Mouse (Mus musculus) forebrain, embryonic 16.5 days (tissue): Measurements from ENCODE around the gene Ppm1b. TPM values are rescaled to one million over a fixed set of nuclear protein-coding genes. Genes with fewer than 3 reads are reported as not detected.

Experiments
- ATAC-seq: fragments of 200-750 bp; cut with Nextera tagmentation; 2 replicates; pipeline ENCODE4 v1.8.0; 2017; ENCODE audit warnings: mild to moderate bottlenecking, moderate library complexity
- H3K27ac ChIP-seq: fragments of 300-500 bp; sonication (generic); 2 replicates; pipeline ENCODE4 v1.5.1; 2014; ENCODE audit warnings: low read length, control low read depth
- H3K27me3 ChIP-seq: fragments of 300-500 bp; sonication (generic); replicated peaks from 2 replicates; pipeline ENCODE4 v1.6.1; 2014; ENCODE audit warnings: low read length; ENCODE audit not compliant: control insufficient read depth, insufficient read depth
- H3K36me3 ChIP-seq: fragments of 300-500 bp; sonication (generic); 2 replicates; pipeline ENCODE4 v1.6.1; 2014; ENCODE audit not compliant: control insufficient read depth, insufficient read depth
- H3K4me1 ChIP-seq: fragments of 300-500 bp; sonication (generic); replicated peaks from 2 replicates; pipeline ENCODE4 v1.6.1; 2014; ENCODE audit warnings: low read length; ENCODE audit not compliant: control insufficient read depth, insufficient read depth
- H3K4me2 ChIP-seq: fragments of 300-500 bp; sonication (generic); 2 replicates; pipeline ENCODE4 v1.6.1; 2014; ENCODE audit warnings: mild to moderate bottlenecking, low read length, control low read depth
- H3K4me3 ChIP-seq: fragments of 300-500 bp; sonication (generic); replicated peaks from 2 replicates; pipeline ENCODE4 v1.5.1; 2014; ENCODE audit warnings: mild to moderate bottlenecking, low read length, control low read depth
- H3K9ac ChIP-seq: fragments of 300-500 bp; sonication (generic); replicated peaks from 2 replicates; pipeline ENCODE4 v1.6.1; 2014; ENCODE audit warnings: low read depth, low read length, control low read depth
- H3K9me3 ChIP-seq: fragments of 300-500 bp; sonication (generic); 2 replicates; pipeline ENCODE4 v1.6.1; 2016; ENCODE audit warnings: low read length; ENCODE audit not compliant: control insufficient read depth
- WGBS: fragments of 180-500 bp; shearing (Covaris S2); extraction: QIAGEN DNeasy Blood & Tissue Kit; methylation state at CpG from one replicate; pipeline ENCODE4 v1.1.7; 2014; 5-methylcytosine and 5-hydroxymethylcytosine counted together
- polyA plus RNA-seq: library from polyadenylated mRNA; unstranded; fragments of >200 nt; fragmentation: Nextera tagmentation; extraction: Ambion mirVana; gene quantifications from 2 replicates; pipeline ENCODE4 v1.2.1, GENCODE M21; 2015

Ppm1b gene
- polyA plus RNA-seq, 1 experiment from 2014 or later: 85.5 TPM

DNA sequence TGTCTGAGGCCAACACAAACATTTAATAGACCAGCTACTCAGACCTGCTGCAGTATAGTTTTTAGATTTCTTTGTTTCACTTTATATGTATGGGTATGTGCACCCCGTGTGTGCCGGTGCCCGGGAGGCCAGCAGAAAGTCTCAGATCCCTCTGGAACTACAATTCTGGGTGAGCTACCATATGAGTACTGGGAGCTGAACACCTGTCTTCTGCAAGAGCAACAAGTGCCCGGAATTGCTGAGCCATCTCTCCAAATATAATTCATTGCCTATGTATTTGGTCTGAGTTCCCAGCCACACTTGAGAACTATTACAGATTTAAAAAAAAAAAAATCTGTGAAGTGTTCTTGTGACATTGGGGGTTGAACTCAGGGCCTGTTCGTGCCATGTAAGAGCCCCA, 19.7 kb upstream of the Ppm1b start:
- ATAC-seq: no peak

DNA sequence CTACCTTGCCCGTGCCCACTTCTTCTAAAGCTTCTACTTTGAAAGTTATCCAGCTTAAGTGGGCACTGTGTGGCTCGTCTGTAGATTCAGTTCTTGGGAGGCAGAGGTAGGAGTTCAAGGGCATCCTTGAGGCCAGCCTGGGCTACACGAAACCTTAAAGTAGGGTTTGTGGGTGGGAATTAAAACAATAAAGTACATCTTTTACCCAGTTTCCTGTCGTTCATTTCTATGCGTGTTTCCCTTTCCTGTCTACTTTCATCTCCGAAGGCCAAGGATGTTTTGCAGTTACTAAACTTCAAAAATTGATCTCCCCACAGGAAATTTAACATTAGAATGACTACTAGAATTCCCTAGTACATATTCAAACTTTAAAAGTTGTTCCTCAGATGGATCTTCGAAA, 19.3 kb upstream of the Ppm1b start:
- H3K4me3 ChIP-seq: no peak overlapping the region
- 0 out of 2 replicates have a peak, but pooled peaks cover under 1% of the 10 kb centered on the region for H3K9me3 ChIP-seq
- no peaks in the 10 kb centered on the region for H3K4me1 ChIP-seq
- H3K9ac ChIP-seq: no peak overlapping the region
- no peaks in the 10 kb centered on the region for H3K36me3 ChIP-seq
- no peak overlapping the region for H3K4me2 ChIP-seq
- no peaks in the 10 kb centered on the region for H3K27me3 ChIP-seq
- WGBS: 89% methylated on average over 7 of the region's 7 CpGs
- H3K27ac ChIP-seq: no peak overlapping the region
- ATAC-seq: no peak

More for the DNA sequence above, 19.7 kb upstream of the Ppm1b start:
- Histone ChIP-seq H3K36me3 (no peaks in the 10 kb centered on the region), H3K4me2 (no peak overlapping the region), H3K27ac (no peak overlapping the region), H3K27me3 (no peaks in the 10 kb centered on the region), H3K4me1 (no peaks in the 10 kb centered on the region), H3K9ac (no peak overlapping the region), H3K4me3 (no peak overlapping the region), H3K9me3 (peaks cover 3% of the 10 kb centered on the region; the same call in 1 of the 2 replicates)
- WGBS: 89% methylated on average over 5 of the region's 5 CpGs

DNA sequence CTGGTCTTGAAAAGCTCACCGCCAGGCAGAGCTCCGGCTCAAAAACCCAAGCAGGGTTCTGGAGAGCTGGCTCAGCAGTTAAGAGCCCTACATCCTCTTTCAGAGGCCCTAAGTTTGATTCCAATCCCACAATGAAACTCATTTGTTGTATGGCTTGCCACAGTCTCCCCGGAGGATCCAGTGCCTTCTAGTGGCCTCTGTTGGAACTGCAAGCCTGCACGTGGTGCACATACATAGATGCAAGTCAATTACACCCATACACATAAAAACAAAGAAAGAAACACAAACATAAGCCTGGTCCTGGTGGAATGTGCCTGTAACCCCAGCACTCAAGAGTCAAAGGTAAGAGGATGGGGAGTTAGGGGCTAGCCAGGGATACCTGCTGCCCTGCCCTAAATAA, 18.3 kb upstream of the Ppm1b start:
- H3K27ac ChIP-seq: no peak overlapping the region
- H3K36me3 ChIP-seq: no peaks in the 10 kb centered on the region
- no peak for ATAC-seq
- H3K4me3 ChIP-seq: no peak overlapping the region
- no peaks in the 10 kb centered on the region for H3K4me1 ChIP-seq
- 96% methylated on average over 4 of the region's 4 CpGs for WGBS
- H3K9me3 ChIP-seq: no peaks in the 10 kb centered on the region
- H3K4me2 ChIP-seq: no peak overlapping the region
- no peak overlapping the region for H3K9ac ChIP-seq
- no peaks in the 10 kb centered on the region for H3K27me3 ChIP-seq

DNA sequence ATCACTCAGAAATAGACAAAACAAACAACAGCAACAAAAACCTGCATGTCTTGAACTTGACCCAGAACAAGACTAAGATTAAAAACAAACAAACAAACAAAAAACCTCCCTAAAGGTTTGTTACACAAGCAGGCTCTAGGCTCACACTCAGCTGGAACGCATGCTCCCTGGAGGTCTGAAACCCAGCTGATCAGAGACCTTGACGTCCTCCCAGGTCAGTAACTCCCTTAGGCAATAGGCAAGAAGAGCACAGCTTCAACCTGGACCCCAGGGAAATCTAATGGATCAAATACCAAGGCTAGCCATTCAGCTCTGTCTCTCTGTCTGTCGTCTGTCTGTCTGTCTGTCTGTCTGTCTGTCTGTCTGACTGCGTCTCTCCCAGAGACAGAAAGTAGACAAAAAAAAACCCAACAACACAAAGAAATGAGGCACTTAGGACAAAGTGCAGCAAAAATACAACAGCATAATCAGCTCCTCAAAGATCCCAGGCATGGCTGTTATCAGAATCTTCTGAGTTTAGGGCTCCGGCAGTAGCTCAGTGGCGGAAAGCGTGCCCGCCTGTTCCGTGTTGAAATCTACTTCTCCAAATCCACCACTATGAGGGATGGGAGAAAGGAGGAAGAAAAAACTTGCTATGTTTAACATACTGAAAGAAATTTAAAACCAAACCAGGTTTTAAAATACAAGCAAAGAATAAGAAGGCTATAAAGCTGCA, 16.4 kb upstream of the Ppm1b start:
- H3K36me3 ChIP-seq: no peaks in the 10 kb centered on the region
- H3K27me3 ChIP-seq: no peaks in the 10 kb centered on the region
- H3K4me3 ChIP-seq: no peak overlapping the region
- no peak overlapping the region for H3K4me2 ChIP-seq
- 86% methylated on average over 9 of the region's 9 CpGs for WGBS
- H3K4me1 ChIP-seq: no peaks in the 10 kb centered on the region
- H3K27ac ChIP-seq: no peak overlapping the region
- no peaks in the 10 kb centered on the region for H3K9me3 ChIP-seq
- no peak for ATAC-seq
- no peak overlapping the region for H3K9ac ChIP-seq

DNA sequence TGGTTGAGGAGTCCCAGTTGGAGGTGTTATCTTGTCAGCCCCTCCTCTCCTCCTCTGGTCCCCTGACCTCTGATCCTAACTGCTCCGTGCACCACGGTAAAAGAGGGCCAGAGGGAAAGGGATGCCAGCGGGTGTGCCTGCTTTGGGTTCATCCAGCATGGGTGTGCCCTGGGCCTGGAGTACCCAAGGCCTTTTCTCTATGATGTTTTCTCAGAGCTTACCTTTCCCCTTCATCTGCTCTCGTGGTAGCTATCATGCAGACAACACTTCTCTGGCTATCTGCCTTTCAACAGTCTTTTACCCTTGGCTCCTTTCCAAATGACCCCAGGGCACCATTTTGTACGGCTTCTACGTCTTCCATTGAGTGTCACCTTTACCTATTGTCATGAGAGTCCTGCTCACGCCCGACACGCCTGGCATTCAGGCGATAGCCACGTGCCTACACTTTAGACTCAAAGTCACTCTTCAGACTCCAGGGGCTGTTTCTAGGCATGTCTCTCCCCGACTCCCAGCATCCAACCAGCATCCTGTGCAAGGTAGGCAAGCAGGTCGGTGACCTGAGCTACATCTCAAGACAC, 15.2 kb upstream of the Ppm1b start:
- Histone ChIP-seq H3K9me3 (no peaks in the 10 kb centered on the region), H3K9ac (no peak overlapping the region), H3K36me3 (no peaks in the 10 kb centered on the region), H3K4me2 (no peak overlapping the region), H3K27me3 (no peaks in the 10 kb centered on the region), H3K4me1 (no peaks in the 10 kb centered on the region), H3K27ac (no peak overlapping the region), H3K4me3 (no peak overlapping the region)
- WGBS: 90% methylated on average over 13 of the region's 13 CpGs
- ATAC-seq: no peak

DNA sequence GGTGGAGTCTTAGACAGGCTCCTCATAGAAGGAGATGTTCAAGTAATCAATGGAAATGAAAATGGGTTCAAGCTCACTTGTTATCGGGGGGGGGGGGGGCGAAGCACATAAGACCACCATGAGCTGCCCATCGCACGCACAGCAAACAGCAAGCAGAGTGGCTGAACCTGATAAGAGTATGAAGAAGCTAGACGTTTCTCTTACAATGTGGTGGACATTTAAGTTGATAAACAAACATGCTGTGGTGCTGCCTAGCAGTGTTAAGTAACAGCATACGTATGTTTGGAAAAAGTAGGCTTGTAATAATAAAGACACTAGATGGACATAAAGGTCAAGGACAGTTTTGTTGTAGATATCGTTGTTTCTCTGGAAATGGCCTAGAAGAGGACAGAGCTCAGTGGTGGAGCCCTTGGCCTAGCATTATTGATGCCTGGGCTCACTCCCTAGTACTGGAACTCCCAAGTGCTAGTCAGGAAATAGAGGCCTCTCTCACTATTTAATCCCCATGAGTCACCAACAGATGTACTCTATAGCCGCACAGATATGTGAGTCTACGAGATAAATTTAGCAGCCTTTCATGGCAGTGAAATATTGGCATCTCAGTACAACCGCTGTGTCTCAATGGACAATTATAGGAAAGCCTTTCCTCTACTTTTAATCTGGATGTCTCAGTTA, 14.0 kb upstream of the Ppm1b start:
- H3K27ac ChIP-seq: no peak overlapping the region
- no peaks in the 10 kb centered on the region for H3K36me3 ChIP-seq
- H3K4me1 ChIP-seq: no peaks in the 10 kb centered on the region
- H3K9me3 ChIP-seq: no peaks in the 10 kb centered on the region
- H3K4me3 ChIP-seq: no peak overlapping the region
- ATAC-seq: no peak
- H3K27me3 ChIP-seq: no peaks in the 10 kb centered on the region
- 92% methylated on average over 10 of the region's 10 CpGs for WGBS
- no peak overlapping the region for H3K4me2 ChIP-seq
- no peak overlapping the region for H3K9ac ChIP-seq

DNA sequence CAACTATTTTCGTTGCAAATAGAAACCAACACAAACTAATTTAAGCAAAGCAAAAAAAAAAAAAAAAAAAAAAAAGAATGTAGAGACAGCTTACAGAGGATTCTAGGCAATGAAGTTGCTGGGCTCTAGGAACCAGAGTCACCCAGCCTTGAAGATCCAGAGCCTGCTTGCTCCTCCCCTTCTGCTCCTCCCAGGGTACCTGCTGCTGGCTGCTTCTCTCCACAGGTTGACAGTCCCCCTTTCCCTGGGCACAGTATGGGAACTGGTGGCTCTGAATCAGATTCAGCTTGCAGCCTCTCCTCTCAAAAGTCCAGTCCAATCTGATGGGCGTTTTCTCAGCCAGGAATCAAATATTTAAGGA, 13.5 kb upstream of the Ppm1b start:
- no peaks in the 10 kb centered on the region for H3K9me3 ChIP-seq
- no peak overlapping the region for H3K4me3 ChIP-seq
- H3K9ac ChIP-seq: no peak overlapping the region
- WGBS: 78% methylated on average over 2 of the region's 2 CpGs
- H3K4me2 ChIP-seq: no peak overlapping the region
- H3K27me3 ChIP-seq: no peaks in the 10 kb centered on the region
- H3K4me1 ChIP-seq: no peaks in the 10 kb centered on the region
- no peaks in the 10 kb centered on the region for H3K36me3 ChIP-seq
- ATAC-seq: no peak
- H3K27ac ChIP-seq: no peak overlapping the region

DNA sequence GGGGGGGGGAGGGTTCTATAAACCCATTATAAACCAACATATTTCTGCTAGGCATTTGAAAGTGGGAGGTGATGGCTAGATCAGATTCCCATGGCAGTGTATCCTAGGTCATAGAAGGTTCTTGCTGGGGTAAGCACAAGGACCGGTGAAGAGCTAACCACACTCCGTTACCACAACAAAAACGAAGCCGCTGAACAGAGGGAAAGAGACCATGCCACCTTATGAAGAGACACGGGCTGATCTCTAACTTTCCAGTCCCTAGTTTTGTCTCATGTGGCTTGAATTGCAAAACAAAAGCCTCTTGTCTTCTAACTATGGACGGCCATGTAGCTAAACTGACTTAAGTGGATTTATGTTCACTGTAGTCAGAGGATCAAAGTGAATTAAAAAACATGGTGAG, 12.2 kb upstream of the Ppm1b start:
- H3K9ac ChIP-seq: no peak overlapping the region
- H3K27me3 ChIP-seq: no peaks in the 10 kb centered on the region
- no peak overlapping the region for H3K27ac ChIP-seq
- no peaks in the 10 kb centered on the region for H3K9me3 ChIP-seq
- no peak for ATAC-seq
- no peak overlapping the region for H3K4me2 ChIP-seq
- H3K4me3 ChIP-seq: no peak overlapping the region
- no peaks in the 10 kb centered on the region for H3K4me1 ChIP-seq
- WGBS: 90% methylated on average over 6 of the region's 6 CpGs
- no peaks in the 10 kb centered on the region for H3K36me3 ChIP-seq

DNA sequence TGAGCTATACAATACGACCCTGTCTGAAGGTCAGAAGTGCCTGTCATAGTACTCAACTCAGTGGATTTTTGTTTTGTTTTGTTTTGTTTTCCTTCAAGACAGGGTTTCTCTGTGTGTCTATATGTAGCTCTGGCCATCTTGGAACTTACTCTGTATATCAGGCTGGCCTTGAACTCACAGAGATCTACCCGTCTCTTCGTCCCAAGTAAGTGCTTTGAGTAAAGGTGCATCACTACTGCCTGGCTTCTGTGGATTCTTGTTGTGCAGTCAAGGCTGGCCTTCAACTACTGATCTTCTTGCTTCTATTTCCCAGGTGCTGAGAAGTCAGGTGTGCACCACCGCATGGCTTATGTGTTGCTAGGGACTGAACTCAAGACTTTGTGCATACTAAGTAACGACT, 4.0 kb upstream of the Ppm1b start:
- no peak for ATAC-seq
- Histone ChIP-seq H3K36me3 (no peaks in the 10 kb centered on the region), H3K4me3 (no peak overlapping the region), H3K9ac (no peak overlapping the region), H3K9me3 (no peaks in the 10 kb centered on the region), H3K4me1 (peaks cover 4% of the 10 kb centered on the region; the same call in 1 of the 2 replicates), H3K27me3 (no peaks in the 10 kb centered on the region), H3K27ac (no peak overlapping the region), H3K4me2 (no peak overlapping the region)
- 96% methylated on average over 5 of the region's 5 CpGs for WGBS
